Mouse (Mus musculus): ENCODE data around the gene Immp2l. TPM values are rescaled to one million over a fixed set of nuclear protein-coding genes. Genes with fewer than 3 reads are reported as not detected.

The Immp2l gene
- polyA plus RNA-seq, 1 experiment from 2014 or later, result 8.1 TPM

- ATAC-seq (ENCODE audit: insufficient number of reproducible peaks, low FRiP score, low TSS enrichment, low read depth), result no peak
Observed at GRCm38 (mm10) chr12:41716946-41717345, 693.1 kb downstream of the Immp2l start.

GRCm38 (mm10) chr12:41724585-41724984 is 700.7 kb downstream of the Immp2l start:
- H3K36me3 ChIP-seq (ENCODE audit: control insufficient read depth, insufficient read depth, low read length), result no peaks in the 10 kb centered on the region

More at GRCm38 (mm10) chr12:41716946-41717345, 693.1 kb downstream of the Immp2l start:
- H3K27me3 ChIP-seq (ENCODE audit: control insufficient read depth, insufficient read depth, low read length), result no peaks in the 10 kb centered on the region
- no peak overlapping the region for H3K27ac ChIP-seq (replicated peaks; ENCODE audit: low read depth, low read length)
- no peak for DNase-seq (ENCODE audit: low spot score)
- 50% methylated on average over 1 of the region's 1 CpGs for WGBS
- H3K4me2 ChIP-seq (ENCODE audit: low read depth, severe bottlenecking), result no peak overlapping the region
- no peaks in the 10 kb centered on the region for H3K4me1 ChIP-seq (ENCODE audit: control insufficient read depth, insufficient read depth, low read length)
- H3K36me3 ChIP-seq (ENCODE audit: control insufficient read depth, insufficient read depth, low read length), result no peaks in the 10 kb centered on the region
- no peak overlapping the region for H3K4me3 ChIP-seq (ENCODE audit: low read depth, low read length)
- no peaks in the 10 kb centered on the region for H3K9me3 ChIP-seq (ENCODE audit: control insufficient read depth, low read length)
- H3K9ac ChIP-seq (ENCODE audit: low read length), result no peak overlapping the region

GRCm38 (mm10) chr12:41726720-41727119 is 702.8 kb downstream of the Immp2l start:
- DNase-seq (ENCODE audit: low spot score) (no peak), ATAC-seq (ENCODE audit: insufficient number of reproducible peaks, low FRiP score, low TSS enrichment, low read depth) (no peak)
- Histone ChIP-seq H3K27me3 (ENCODE audit: control insufficient read depth, insufficient read depth, low read length) (no peaks in the 10 kb centered on the region), H3K4me1 (ENCODE audit: control insufficient read depth, insufficient read depth, low read length) (no peaks in the 10 kb centered on the region), H3K27ac (replicated peaks; ENCODE audit: low read depth, low read length) (no peak overlapping the region), H3K9me3 (ENCODE audit: control insufficient read depth, low read length) (no peaks in the 10 kb centered on the region), H3K4me2 (ENCODE audit: low read depth, severe bottlenecking) (no peak overlapping the region), H3K36me3 (ENCODE audit: control insufficient read depth, insufficient read depth, low read length) (no peaks in the 10 kb centered on the region), H3K4me3 (ENCODE audit: low read depth, low read length) (no peak overlapping the region), H3K9ac (ENCODE audit: low read length) (no peak overlapping the region)
- 83% methylated on average over 1 of the region's 1 CpGs for WGBS

More at GRCm38 (mm10) chr12:41724585-41724984, 700.7 kb downstream of the Immp2l start:
- Histone ChIP-seq H3K4me2 (ENCODE audit: low read depth, severe bottlenecking) (no peak overlapping the region), H3K27me3 (ENCODE audit: control insufficient read depth, insufficient read depth, low read length) (no peaks in the 10 kb centered on the region), H3K4me1 (ENCODE audit: control insufficient read depth, insufficient read depth, low read length) (no peaks in the 10 kb centered on the region), H3K27ac (replicated peaks; ENCODE audit: low read depth, low read length) (no peak overlapping the region), H3K9me3 (ENCODE audit: control insufficient read depth, low read length) (no peaks in the 10 kb centered on the region), H3K4me3 (ENCODE audit: low read depth, low read length) (no peak overlapping the region), H3K9ac (ENCODE audit: low read length) (no peak overlapping the region)
- no peak for DNase-seq (ENCODE audit: low spot score)
- ATAC-seq (ENCODE audit: insufficient number of reproducible peaks, low FRiP score, low TSS enrichment, low read depth), result no peak
- 81% methylated on average over 2 of the region's 2 CpGs for WGBS

- H3K27me3 ChIP-seq (ENCODE audit: control insufficient read depth, insufficient read depth, low read length), result no peaks in the 10 kb centered on the region
- DNase-seq (ENCODE audit: low spot score) (no peak), ATAC-seq (ENCODE audit: insufficient number of reproducible peaks, low FRiP score, low TSS enrichment, low read depth) (no peak)
- WGBS, result 39% methylated on average over 3 of the region's 3 CpGs
- no peak overlapping the region for H3K9ac ChIP-seq (ENCODE audit: low read length)
- no peak overlapping the region for H3K4me2 ChIP-seq (ENCODE audit: low read depth, severe bottlenecking)
- H3K9me3 ChIP-seq (ENCODE audit: control insufficient read depth, low read length), result no peaks in the 10 kb centered on the region
- no peak overlapping the region for H3K27ac ChIP-seq (replicated peaks; ENCODE audit: low read depth, low read length)
- no peaks in the 10 kb centered on the region for H3K4me1 ChIP-seq (ENCODE audit: control insufficient read depth, insufficient read depth, low read length)
- H3K36me3 ChIP-seq (ENCODE audit: control insufficient read depth, insufficient read depth, low read length), result no peaks in the 10 kb centered on the region
- no peak overlapping the region for H3K4me3 ChIP-seq (ENCODE audit: low read depth, low read length)
Observed at GRCm38 (mm10) chr12:41727221-41727620, 703.3 kb downstream of the Immp2l start.

- Histone ChIP-seq H3K9ac (ENCODE audit: low read length) (no peak overlapping the region), H3K9me3 (ENCODE audit: control insufficient read depth, low read length) (no peaks in the 10 kb centered on the region), H3K36me3 (ENCODE audit: control insufficient read depth, insufficient read depth, low read length) (no peaks in the 10 kb centered on the region), H3K4me1 (ENCODE audit: control insufficient read depth, insufficient read depth, low read length) (no peaks in the 10 kb centered on the region), H3K4me2 (ENCODE audit: low read depth, severe bottlenecking) (no peak overlapping the region), H3K4me3 (ENCODE audit: low read depth, low read length) (no peak overlapping the region), H3K27me3 (ENCODE audit: control insufficient read depth, insufficient read depth, low read length) (no peaks in the 10 kb centered on the region), H3K27ac (replicated peaks; ENCODE audit: low read depth, low read length) (no peak overlapping the region)
- WGBS, result 86% methylated on average over 1 of the region's 1 CpGs
- DNase-seq (ENCODE audit: low spot score) (no peak), ATAC-seq (ENCODE audit: insufficient number of reproducible peaks, low FRiP score, low TSS enrichment, low read depth) (no peak)
Observed at GRCm38 (mm10) chr12:41727764-41728338, 704.0 kb downstream of the Immp2l start.

GRCm38 (mm10) chr12:41728467-41728866 is 704.6 kb downstream of the Immp2l start:
- Histone ChIP-seq H3K4me1 (ENCODE audit: control insufficient read depth, insufficient read depth, low read length) (no peaks in the 10 kb centered on the region), H3K4me2 (ENCODE audit: low read depth, severe bottlenecking) (no peak overlapping the region), H3K27me3 (ENCODE audit: control insufficient read depth, insufficient read depth, low read length) (no peaks in the 10 kb centered on the region), H3K9me3 (ENCODE audit: control insufficient read depth, low read length) (no peaks in the 10 kb centered on the region), H3K36me3 (ENCODE audit: control insufficient read depth, insufficient read depth, low read length) (no peaks in the 10 kb centered on the region), H3K27ac (replicated peaks; ENCODE audit: low read depth, low read length) (no peak overlapping the region), H3K9ac (ENCODE audit: low read length) (no peak overlapping the region), H3K4me3 (ENCODE audit: low read depth, low read length) (no peak overlapping the region)
- 72% methylated on average over 1 of the region's 1 CpGs for WGBS
- DNase-seq (ENCODE audit: low spot score), result no peak
- no peak for ATAC-seq (ENCODE audit: insufficient number of reproducible peaks, low FRiP score, low TSS enrichment, low read depth)

- Histone ChIP-seq H3K4me1 (ENCODE audit: control insufficient read depth, insufficient read depth, low read length) (no peaks in the 10 kb centered on the region), H3K27me3 (ENCODE audit: control insufficient read depth, insufficient read depth, low read length) (no peaks in the 10 kb centered on the region), H3K27ac (replicated peaks; ENCODE audit: low read depth, low read length) (no peak overlapping the region), H3K9me3 (ENCODE audit: control insufficient read depth, low read length) (no peaks in the 10 kb centered on the region), H3K36me3 (ENCODE audit: control insufficient read depth, insufficient read depth, low read length) (no peaks in the 10 kb centered on the region), H3K4me2 (ENCODE audit: low read depth, severe bottlenecking) (no peak overlapping the region), H3K4me3 (ENCODE audit: low read depth, low read length) (no peak overlapping the region), H3K9ac (ENCODE audit: low read length) (no peak overlapping the region)
- WGBS, result 100% methylated on average over 1 of the region's 1 CpGs
- ATAC-seq (ENCODE audit: insufficient number of reproducible peaks, low FRiP score, low TSS enrichment, low read depth), result no peak
- DNase-seq (ENCODE audit: low spot score), result no peak
Observed at GRCm38 (mm10) chr12:41729780-41730179, 705.9 kb downstream of the Immp2l start.

GRCm38 (mm10) chr12:41733168-41733567 is 709.3 kb downstream of the Immp2l start:
- no peaks in the 10 kb centered on the region for H3K36me3 ChIP-seq (ENCODE audit: control insufficient read depth, insufficient read depth, low read length)
- no peak for ATAC-seq (ENCODE audit: insufficient number of reproducible peaks, low FRiP score, low TSS enrichment, low read depth)
- no peak overlapping the region for H3K9ac ChIP-seq (ENCODE audit: low read length)

GRCm38 (mm10) chr12:41742887-41743286 is 719.0 kb downstream of the Immp2l start:
- H3K9me3 ChIP-seq (ENCODE audit: control insufficient read depth, low read length), result no peaks in the 10 kb centered on the region
- no peak overlapping the region for H3K27ac ChIP-seq (replicated peaks; ENCODE audit: low read depth, low read length)
- H3K4me1 ChIP-seq (ENCODE audit: control insufficient read depth, insufficient read depth, low read length), result no peaks in the 10 kb centered on the region
- WGBS, result 80% methylated on average over 3 of the region's 3 CpGs
- ATAC-seq (ENCODE audit: insufficient number of reproducible peaks, low FRiP score, low TSS enrichment, low read depth), result no peak
- H3K9ac ChIP-seq (ENCODE audit: low read length), result no peak overlapping the region
- H3K36me3 ChIP-seq (ENCODE audit: control insufficient read depth, insufficient read depth, low read length), result no peaks in the 10 kb centered on the region
- H3K27me3 ChIP-seq (ENCODE audit: control insufficient read depth, insufficient read depth, low read length), result no peaks in the 10 kb centered on the region
- no peak overlapping the region for H3K4me2 ChIP-seq (ENCODE audit: low read depth, severe bottlenecking)
- no peak for DNase-seq (ENCODE audit: low spot score)
- no peak overlapping the region for H3K4me3 ChIP-seq (ENCODE audit: low read depth, low read length)

More at GRCm38 (mm10) chr12:41733168-41733567, 709.3 kb downstream of the Immp2l start:
- H3K27ac ChIP-seq (replicated peaks; ENCODE audit: low read depth, low read length), result no peak overlapping the region
- no peak overlapping the region for H3K4me3 ChIP-seq (ENCODE audit: low read depth, low read length)
- DNase-seq (ENCODE audit: low spot score), result no peak
- no peaks in the 10 kb centered on the region for H3K9me3 ChIP-seq (ENCODE audit: control insufficient read depth, low read length)
- no peak overlapping the region for H3K4me2 ChIP-seq (ENCODE audit: low read depth, severe bottlenecking)
- H3K4me1 ChIP-seq (ENCODE audit: control insufficient read depth, insufficient read depth, low read length), result no peaks in the 10 kb centered on the region
- no peaks in the 10 kb centered on the region for H3K27me3 ChIP-seq (ENCODE audit: control insufficient read depth, insufficient read depth, low read length)

All from limb, embryonic 11.5 days (tissue).